Mouse (Mus musculus): ENCODE results near the gene Cux1.

The Cux1 gene

GRCm38 (mm10) chr5:136510609-136511008 is 56.7 kb downstream of the Cux1 start:
- no peak for DNase-seq (ENCODE audit: low read depth, low spot score)

GRCm38 (mm10) chr5:136507629-136508028 is 59.7 kb downstream of the Cux1 start:
- no peak for DNase-seq (ENCODE audit: low read depth, low spot score)

GRCm38 (mm10) chr5:136506262-136506661 is 61.0 kb downstream of the Cux1 start:
- DNase-seq (ENCODE audit: low read depth, low spot score): no peak

GRCm38 (mm10) chr5:136502491-136503086 is 64.7 kb downstream of the Cux1 start:
- no peak for DNase-seq (ENCODE audit: low read depth, low spot score)

GRCm38 (mm10) chr5:136500307-136500871 is 66.9 kb downstream of the Cux1 start:
- DNase-seq (ENCODE audit: low read depth, low spot score): peak; percentile 28

- no peak for DNase-seq (ENCODE audit: low read depth, low spot score)
These were observed 68.0 kb downstream of the Cux1 start for GRCm38 (mm10) chr5:136499316-136499715.

GRCm38 (mm10) chr5:136498741-136499140 is 68.5 kb downstream of the Cux1 start:
- no peak for DNase-seq (ENCODE audit: low read depth, low spot score)

- DNase-seq (ENCODE audit: low read depth, low spot score): no peak
These were observed 70.0 kb downstream of the Cux1 start for GRCm38 (mm10) chr5:136497301-136497700.

- DNase-seq (ENCODE audit: low read depth, low spot score): no peak
These were observed 71.7 kb downstream of the Cux1 start for GRCm38 (mm10) chr5:136495581-136495980.

- DNase-seq (ENCODE audit: low read depth, low spot score): no peak
These were observed 72.4 kb downstream of the Cux1 start for GRCm38 (mm10) chr5:136494927-136495326.

GRCm38 (mm10) chr5:136494288-136494687 is 73.0 kb downstream of the Cux1 start:
- no peak for DNase-seq (ENCODE audit: low read depth, low spot score)

GRCm38 (mm10) chr5:136489450-136489849 is 77.8 kb downstream of the Cux1 start:
- DNase-seq (ENCODE audit: low read depth, low spot score): no peak

GRCm38 (mm10) chr5:136488721-136489120 is 78.6 kb downstream of the Cux1 start:
- DNase-seq (ENCODE audit: low read depth, low spot score): no peak

- no peak for DNase-seq (ENCODE audit: low read depth, low spot score)
These were observed 79.1 kb downstream of the Cux1 start for GRCm38 (mm10) chr5:136488223-136488622.

GRCm38 (mm10) chr5:136487397-136488093 is 79.7 kb downstream of the Cux1 start:
- DNase-seq (ENCODE audit: low read depth, low spot score): no peak

GRCm38 (mm10) chr5:136486401-136486800 is 80.9 kb downstream of the Cux1 start:
- no peak for DNase-seq (ENCODE audit: low read depth, low spot score)

- DNase-seq (ENCODE audit: low read depth, low spot score): no peak
These were observed 81.9 kb downstream of the Cux1 start for GRCm38 (mm10) chr5:136485397-136485796.

GRCm38 (mm10) chr5:136482434-136482833 is 84.9 kb downstream of the Cux1 start:
- DNase-seq (ENCODE audit: low read depth, low spot score): no peak

- peak; percentile 30 for DNase-seq (ENCODE audit: low read depth, low spot score)
These were observed 86.7 kb downstream of the Cux1 start for GRCm38 (mm10) chr5:136480541-136480940.

GRCm38 (mm10) chr5:136479801-136480200 is 87.5 kb downstream of the Cux1 start:
- no peak for DNase-seq (ENCODE audit: low read depth, low spot score)

- no peak for DNase-seq (ENCODE audit: low read depth, low spot score)
These were observed 88.1 kb downstream of the Cux1 start for GRCm38 (mm10) chr5:136479024-136479763.

- peak; percentile 27 for DNase-seq (ENCODE audit: low read depth, low spot score)
These were observed 91.0 kb downstream of the Cux1 start for GRCm38 (mm10) chr5:136476272-136476671.
